Mouse (Mus musculus) heart, postnatal 25 days (tissue): ENCODE results near the gene Olfr972. TPM values are rescaled to one million over a fixed set of nuclear protein-coding genes. Genes with fewer than 3 reads are reported as not detected.
"Not testable (repeated sequence)": the region's sequence is repeated elsewhere in the genome, so short reads cannot be mapped to it uniquely, and the experiment has no call there.

Experiments used
- DNase-seq: peaks from one replicate; pipeline ENCODE4 v3.0.0; 2022; ENCODE audit warnings: low spot score
- intact Hi-C: fragments of 180-260 bp; cut with DNase I; formaldehyde crosslinking; loops from one replicate; pipeline ENCODE4 v1.15.1; 2025
- total RNA-seq, 2 experiments: library from RNA; stranded (reverse); gene quantifications; 2 replicates each; pipeline ENCODE4 v1.2.3; 2021

The Olfr972 gene
- not detected for total RNA-seq

DNA sequence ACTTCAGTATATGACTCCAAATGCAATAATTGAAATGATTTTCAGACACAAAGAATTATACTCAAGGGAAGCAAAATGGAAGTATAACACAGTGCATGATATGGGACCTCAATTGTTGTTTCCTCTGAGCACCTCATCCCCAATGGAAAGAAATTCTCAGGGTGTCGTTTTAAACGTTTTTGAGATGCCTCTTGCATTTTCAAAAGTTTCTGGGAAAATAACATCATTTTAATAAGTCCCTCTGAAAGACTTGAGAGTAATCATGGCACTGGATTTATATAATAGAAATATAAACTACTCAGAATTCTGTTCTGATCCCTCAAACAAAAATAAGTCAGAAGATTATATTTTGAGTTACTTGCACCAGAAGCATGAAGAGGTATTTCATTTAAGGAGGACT lies at the start of gene Olfr972:
Gene Olfr972 (plus strand): TSS at position 301 of the 400 bp plus-strand sequence.
- DNase-seq = no peak

DNA sequence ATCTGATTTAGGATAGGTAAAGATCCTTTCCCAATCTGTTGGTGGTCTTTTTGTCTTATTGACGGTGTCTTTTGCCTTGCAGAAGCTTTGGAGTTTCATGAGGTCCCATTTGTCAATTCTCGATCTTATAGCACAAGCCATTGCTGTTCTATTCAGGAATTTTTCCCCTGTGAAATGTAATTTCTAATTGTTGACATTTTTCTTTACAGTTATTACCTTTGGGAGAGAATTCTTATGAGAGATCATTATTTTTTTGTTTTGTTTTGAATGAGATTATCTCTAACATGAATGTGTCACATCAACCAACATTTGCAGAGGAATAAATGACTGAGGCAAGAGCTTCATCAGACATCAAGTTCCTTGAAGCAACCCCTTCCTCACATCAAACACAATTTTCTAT lies 29.6 kb upstream of the Olfr972 start, which contains the start of gene Olfr971:
Gene Olfr971 (plus strand): TSS at position 301 of the 400 bp plus-strand sequence.
- DNase-seq, intact Hi-C loops: not testable (repeated sequence)

More for the DNA sequence above, at the start of gene Olfr972:
- intact Hi-C loops = no loop called here

DNA sequence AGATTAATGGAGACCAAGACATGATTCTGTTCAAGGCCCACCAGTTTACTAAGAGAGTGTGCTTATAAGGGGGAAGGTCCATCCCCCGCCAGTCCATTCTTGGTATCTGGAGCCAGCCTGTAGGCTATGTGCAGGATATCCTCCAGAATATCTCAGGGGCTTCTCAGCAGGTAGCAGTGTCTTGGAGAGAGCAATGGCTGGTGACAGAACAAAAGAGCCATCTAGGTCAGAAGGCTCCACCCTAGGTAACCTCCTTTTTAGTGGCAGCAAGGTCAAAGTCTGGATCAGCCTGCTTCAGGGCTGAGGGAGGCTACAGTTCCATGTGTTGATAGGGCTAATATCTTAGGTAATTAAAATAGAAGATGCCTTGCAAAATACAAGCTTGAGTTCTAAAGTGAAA lies 5.8 kb downstream of the Olfr972 start:
- intact Hi-C loops, DNase-seq: not testable (repeated sequence)

DNA sequence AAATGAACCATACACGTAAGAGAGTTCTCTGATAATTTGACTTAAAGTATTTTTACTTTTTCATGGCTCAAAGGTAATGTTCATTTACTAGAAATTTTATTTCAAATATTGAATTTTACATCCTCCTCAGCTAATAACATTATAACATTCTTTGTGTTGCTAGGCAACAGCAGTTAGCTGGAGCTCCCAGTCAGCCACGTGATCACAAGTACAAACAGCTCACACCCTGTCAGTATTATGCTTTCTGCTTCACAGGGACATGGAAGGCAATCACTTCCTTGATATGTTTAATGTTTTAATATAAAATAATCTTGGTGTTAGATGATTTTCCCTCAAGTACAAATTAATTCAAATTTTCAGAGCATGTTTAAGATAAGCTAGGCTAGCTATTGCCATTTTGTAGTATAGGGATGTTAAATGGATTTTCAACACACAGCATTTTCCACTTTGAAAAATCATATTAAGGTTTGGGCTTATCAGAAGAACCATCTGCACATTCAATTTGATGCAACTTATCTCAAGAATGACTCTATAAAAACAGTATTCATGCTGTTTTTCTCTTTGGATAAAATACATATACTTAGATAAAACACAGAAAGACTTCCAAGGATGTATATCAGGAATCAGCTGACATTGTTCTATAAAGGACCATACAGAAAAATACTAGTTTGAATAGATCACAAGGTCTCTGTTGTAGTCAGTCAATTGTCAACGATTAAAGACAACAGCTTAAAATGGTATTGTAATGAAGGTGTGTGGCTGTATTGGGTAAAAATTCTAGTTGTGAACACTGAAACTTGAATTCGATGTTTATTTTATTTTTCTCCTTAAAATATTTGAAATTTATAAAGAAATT lies 11.5 kb downstream of the Olfr972 start:
- intact Hi-C loops, DNase-seq: not testable (repeated sequence)

DNA sequence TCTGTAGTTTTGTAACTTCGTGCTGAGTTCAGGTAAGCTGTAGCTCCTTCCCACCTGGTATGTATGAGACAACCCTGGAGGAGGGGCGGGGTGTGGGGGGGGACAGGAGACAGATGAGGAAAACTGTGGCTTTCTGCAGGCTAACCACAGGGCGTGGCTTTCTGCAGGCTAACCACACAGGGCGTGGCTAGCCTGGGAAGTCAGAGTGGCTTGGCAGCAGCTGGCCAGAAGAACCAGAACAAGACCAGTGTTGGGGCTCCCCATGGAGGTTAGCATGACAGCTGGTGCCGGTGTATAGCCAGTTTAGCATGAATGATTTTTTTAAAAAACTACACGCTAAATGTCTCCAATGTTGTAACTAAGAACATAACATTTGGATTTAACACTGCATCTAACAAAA lies 38.9 kb downstream of the Olfr972 start:
- intact Hi-C loops = no loop called here
- DNase-seq = no peak

DNA sequence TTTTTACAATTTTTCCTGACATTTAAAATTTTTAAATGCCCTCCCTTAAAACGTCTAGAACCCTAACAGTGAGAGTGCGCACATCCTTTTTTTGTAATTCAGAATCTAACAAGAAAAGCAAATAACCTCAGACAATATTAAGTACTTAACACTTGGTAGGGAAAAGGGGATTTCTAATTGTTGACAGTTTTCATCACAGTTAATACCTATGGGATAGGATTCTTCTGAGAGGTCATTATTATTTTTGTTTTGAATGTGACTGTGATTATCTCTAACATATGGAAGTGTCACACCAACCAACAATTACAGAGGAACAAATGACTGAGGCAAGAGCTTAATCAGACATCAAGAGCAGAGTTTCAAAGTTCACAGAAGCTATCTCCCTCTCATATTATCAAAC lies 40.8 kb downstream of the Olfr972 start, which contains the start of gene Olfr229:
Gene Olfr229 (plus strand): TSS at position 301 of the 400 bp plus-strand sequence.
- intact Hi-C loops = no loop called here
- no peak for DNase-seq

DNA sequence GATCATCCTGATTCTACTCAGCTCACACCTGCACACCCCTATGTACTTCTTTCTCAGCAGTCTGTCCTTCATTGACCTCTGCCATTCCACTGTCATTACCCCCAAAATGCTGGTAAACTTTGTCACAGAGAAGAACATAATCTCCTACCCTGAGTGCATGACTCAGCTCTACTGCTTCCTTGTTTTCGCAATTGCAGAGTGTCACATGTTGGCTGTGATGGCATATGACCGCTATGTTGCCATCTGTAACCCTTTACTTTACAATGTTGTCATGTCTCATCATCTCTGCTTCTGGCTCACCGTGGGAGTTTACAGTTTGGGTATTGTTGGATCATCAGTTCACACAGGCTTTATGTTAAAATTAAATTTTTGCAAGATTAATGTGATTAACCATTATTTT lies 43.7 kb downstream of the Olfr972 start:
- no peak for DNase-seq
- intact Hi-C loops = no loop called here

Other genes with a start within 250 kb of the Olfr972 start
- gene Olfr960, start 245.0 kb upstream of the Olfr972 start, total RNA-seq = not detected
- not detected for gene Olfr961, start 221.3 kb upstream of the Olfr972 start, total RNA-seq
- gene Olfr963, start 199.2 kb upstream of the Olfr972 start, total RNA-seq = not detected
- gene Olfr149, start 159.3 kb upstream of the Olfr972 start, total RNA-seq = not detected
- not detected for gene Olfr965, start 155.1 kb upstream of the Olfr972 start, total RNA-seq
- not detected for gene Olfr150, start 135.4 kb upstream of the Olfr972 start, total RNA-seq
- not detected for gene Olfr967, start 120.2 kb upstream of the Olfr972 start, total RNA-seq
- gene Olfr968, start 83.2 kb upstream of the Olfr972 start, total RNA-seq = not detected
- not detected for gene Olfr969, start 75.5 kb upstream of the Olfr972 start, total RNA-seq
- gene Olfr970, start 57.6 kb upstream of the Olfr972 start, total RNA-seq = not detected
- not detected for gene Olfr971, start 29.5 kb upstream of the Olfr972 start, total RNA-seq
- gene Olfr229, start 40.9 kb downstream of the Olfr972 start, total RNA-seq = not detected
- not detected for gene Olfr974, start 71.1 kb downstream of the Olfr972 start, total RNA-seq
- not detected for gene Olfr975, start 85.6 kb downstream of the Olfr972 start, total RNA-seq
- not detected for gene Olfr976, start 94.7 kb downstream of the Olfr972 start, total RNA-seq
- gene Olfr978, start 125.7 kb downstream of the Olfr972 start, total RNA-seq = not detected
- gene Olfr979, start 137.0 kb downstream of the Olfr972 start, total RNA-seq = not detected
- not detected for gene Olfr980, start 143.2 kb downstream of the Olfr972 start, total RNA-seq
- not detected for gene Olfr981, start 155.0 kb downstream of the Olfr972 start, total RNA-seq
- gene Olfr982, start 207.4 kb downstream of the Olfr972 start, total RNA-seq = not detected
- not detected for gene Olfr983, start 227.2 kb downstream of the Olfr972 start, total RNA-seq
- gene Olfr984, start 247.8 kb downstream of the Olfr972 start, total RNA-seq = not detected